Mouse (Mus musculus) thymus, adult 2 months (tissue): ENCODE results near the gene Mrpl16.

Source experiments
- CTCF ChIP-seq: fragments of 200-500 bp; IDR thresholded peaks from 2 replicates; pipeline ENCODE4 v1.5.1; 2012; ENCODE audit warnings: mild to moderate bottlenecking, control low read depth, low read length, moderate library complexity, borderline replicate concordance; ENCODE audit not compliant: control insufficient read depth, poor library complexity, insufficient read depth; ENCODE audit errors: extremely low read depth
- POLR2A ChIP-seq: fragments of 200-500 bp; IDR thresholded peaks from 2 replicates; pipeline ENCODE4 v1.6.1; 2012; ENCODE audit warnings: mild to moderate bottlenecking, low read length, control low read depth, moderate library complexity; ENCODE audit not compliant: control insufficient read depth, poor library complexity, insufficient read depth; ENCODE audit errors: extremely low read depth

- TF ChIP-seq CTCF (no peak), POLR2A (no peak)
These were observed 44.3 kb upstream of the Mrpl16 start for GRCm38 (mm10) chr19:11725915-11726314.
